Mouse (Mus musculus): ENCODE data around the gene Acot12. TPM values are rescaled to one million over a fixed set of nuclear protein-coding genes. Genes with fewer than 3 reads are reported as not detected.

Gene Acot12
- polyA plus RNA-seq, 1 experiment from 2014 or later: 0.24 TPM

DNA sequence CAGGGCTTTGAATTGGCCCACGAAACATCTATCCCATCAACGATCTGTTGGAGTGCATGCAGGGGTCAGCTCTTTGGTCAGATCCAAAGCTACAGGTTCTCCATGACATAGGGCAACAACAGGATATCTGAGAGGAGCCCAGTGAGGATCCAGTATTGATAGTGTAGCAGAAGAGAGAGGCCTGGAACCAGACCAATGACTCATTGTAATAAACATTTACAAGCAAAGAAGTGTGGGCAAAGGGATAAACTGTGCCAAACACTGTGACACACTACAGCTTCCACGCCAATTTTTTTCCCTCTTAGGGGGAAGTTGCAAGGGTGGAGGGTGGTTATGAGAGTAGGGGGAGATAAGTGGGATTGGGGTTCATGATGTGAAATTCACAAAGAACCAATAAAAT, 17.1 kb upstream of the Acot12 start:
- Histone ChIP-seq H3K4me2 (ENCODE audit: low read length) (no peak overlapping the region), H3K9me3 (ENCODE audit: control insufficient read depth, low read length) (no peaks in the 10 kb centered on the region), H3K27me3 (replicated peaks; ENCODE audit: control insufficient read depth, insufficient read depth, low read length) (no peaks in the 10 kb centered on the region), H3K36me3 (ENCODE audit: control insufficient read depth, insufficient read depth, low read length) (no peaks in the 10 kb centered on the region), H3K9ac (ENCODE audit: low read depth, low read length) (no peak overlapping the region), H3K4me1 (ENCODE audit: control insufficient read depth, insufficient read depth, low read depth, low read length) (no peaks in the 10 kb centered on the region), H3K27ac (ENCODE audit: low read depth, low read length) (no peak overlapping the region), H3K4me3 (ENCODE audit: low read length) (no peak overlapping the region)
- ATAC-seq: no peak
- 84% methylated on average over 3 of the region's 3 CpGs for WGBS

DNA sequence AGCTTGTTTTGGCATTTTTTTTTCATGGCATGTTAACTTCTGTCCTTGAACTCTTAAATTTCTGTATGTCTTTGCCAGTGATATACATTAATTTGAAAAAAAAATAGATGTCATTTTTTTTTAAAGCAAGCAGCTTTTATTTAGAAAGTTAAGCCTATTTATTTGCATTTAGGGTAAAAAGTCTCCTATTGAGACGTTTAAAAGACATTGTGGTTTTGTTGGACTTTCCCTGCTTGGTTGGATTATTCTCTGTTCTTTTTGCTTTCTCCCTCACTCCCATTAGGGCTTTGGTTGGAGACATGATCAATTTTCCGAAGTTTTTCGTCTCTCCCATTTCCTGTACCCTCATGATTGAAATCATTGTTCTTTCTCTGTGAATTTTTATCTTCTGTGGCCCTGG, 16.2 kb upstream of the Acot12 start:
- no peaks in the 10 kb centered on the region for H3K9me3 ChIP-seq (ENCODE audit: control insufficient read depth, low read length)
- ATAC-seq: no peak
- H3K9ac ChIP-seq (ENCODE audit: low read depth, low read length): no peak overlapping the region
- no peaks in the 10 kb centered on the region for H3K4me1 ChIP-seq (ENCODE audit: control insufficient read depth, insufficient read depth, low read depth, low read length)
- no peaks in the 10 kb centered on the region for H3K27me3 ChIP-seq (replicated peaks; ENCODE audit: control insufficient read depth, insufficient read depth, low read length)
- H3K4me3 ChIP-seq (ENCODE audit: low read length): no peak overlapping the region
- no peak overlapping the region for H3K4me2 ChIP-seq (ENCODE audit: low read length)
- H3K36me3 ChIP-seq (ENCODE audit: control insufficient read depth, insufficient read depth, low read length): no peaks in the 10 kb centered on the region
- no peak overlapping the region for H3K27ac ChIP-seq (ENCODE audit: low read depth, low read length)
- WGBS: 82% methylated on average over 3 of the region's 3 CpGs

GRCm38 (mm10) chr13:91727899-91728298, 13.4 kb upstream of the Acot12 start:
- H3K4me3 ChIP-seq (ENCODE audit: low read length): no peak overlapping the region
- H3K27ac ChIP-seq (ENCODE audit: low read depth, low read length): no peak overlapping the region
- H3K9ac ChIP-seq (ENCODE audit: low read depth, low read length): no peak overlapping the region
- H3K9me3 ChIP-seq (ENCODE audit: control insufficient read depth, low read length): no peaks in the 10 kb centered on the region
- H3K4me2 ChIP-seq (ENCODE audit: low read length): no peak overlapping the region
- H3K4me1 ChIP-seq (ENCODE audit: control insufficient read depth, insufficient read depth, low read depth, low read length): no peaks in the 10 kb centered on the region
- no peak for ATAC-seq
- H3K36me3 ChIP-seq (ENCODE audit: control insufficient read depth, insufficient read depth, low read length): no peaks in the 10 kb centered on the region
- H3K27me3 ChIP-seq (replicated peaks; ENCODE audit: control insufficient read depth, insufficient read depth, low read length): no peaks in the 10 kb centered on the region

DNA sequence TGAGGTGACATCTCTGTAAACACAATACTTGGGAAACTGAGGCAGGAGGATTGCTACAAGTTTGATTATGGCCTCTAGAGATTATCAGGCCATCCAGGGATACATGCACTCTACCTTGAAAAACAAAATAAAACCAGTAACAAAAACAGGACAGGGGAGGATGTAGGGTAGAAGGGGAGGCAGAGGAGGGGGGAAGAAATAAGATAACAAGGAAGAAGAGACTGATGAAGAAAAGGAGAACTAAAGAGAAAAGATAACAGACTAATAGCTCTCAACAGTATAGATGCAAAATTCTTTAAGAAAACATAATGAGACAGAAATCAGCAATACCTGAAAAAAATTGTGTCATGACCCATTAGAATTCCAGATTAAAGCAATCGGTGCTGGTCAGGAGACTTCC, 4.1 kb upstream of the Acot12 start:
- no peak for ATAC-seq
- H3K9ac ChIP-seq (ENCODE audit: low read depth, low read length): no peak overlapping the region

GRCm38 (mm10) chr13:91740851-91741250, 461 bp upstream of the Acot12 start:
- peaks cover 7% of the 10 kb centered on the region; the same call in 1 of the 2 replicates for H3K4me1 ChIP-seq (ENCODE audit: control insufficient read depth, insufficient read depth, low read depth, low read length)
- 71% methylated on average over 6 of the region's 6 CpGs for WGBS
- no peak for ATAC-seq
- no peaks in the 10 kb centered on the region for H3K9me3 ChIP-seq (ENCODE audit: control insufficient read depth, low read length)
- H3K4me3 ChIP-seq (ENCODE audit: low read length): peak overlapping the region; percentile 44
- no peaks in the 10 kb centered on the region for H3K27me3 ChIP-seq (replicated peaks; ENCODE audit: control insufficient read depth, insufficient read depth, low read length)
- H3K27ac ChIP-seq (ENCODE audit: low read depth, low read length): no peak overlapping the region
- peak overlapping the region; percentile 76 for H3K9ac ChIP-seq (ENCODE audit: low read depth, low read length)
- H3K4me2 ChIP-seq (ENCODE audit: low read length): peak overlapping the region; percentile 91
- no peaks in the 10 kb centered on the region for H3K36me3 ChIP-seq (ENCODE audit: control insufficient read depth, insufficient read depth, low read length)

More for the DNA sequence above, 4.1 kb upstream of the Acot12 start:
- no peaks in the 10 kb centered on the region for H3K9me3 ChIP-seq (ENCODE audit: control insufficient read depth, low read length)
- H3K4me3 ChIP-seq (ENCODE audit: low read length): no peak overlapping the region
- H3K27me3 ChIP-seq (replicated peaks; ENCODE audit: control insufficient read depth, insufficient read depth, low read length): no peaks in the 10 kb centered on the region
- peaks cover 7% of the 10 kb centered on the region; the same call in 1 of the 2 replicates for H3K4me1 ChIP-seq (ENCODE audit: control insufficient read depth, insufficient read depth, low read depth, low read length)
- no peak overlapping the region for H3K4me2 ChIP-seq (ENCODE audit: low read length)
- WGBS: 94% methylated on average over 1 of the region's 1 CpGs
- H3K36me3 ChIP-seq (ENCODE audit: control insufficient read depth, insufficient read depth, low read length): no peaks in the 10 kb centered on the region
- H3K27ac ChIP-seq (ENCODE audit: low read depth, low read length): no peak overlapping the region

GRCm38 (mm10) chr13:91743180-91743579, 1.9 kb downstream of the Acot12 start:
- H3K36me3 ChIP-seq (ENCODE audit: control insufficient read depth, insufficient read depth, low read length): no peaks in the 10 kb centered on the region
- no peak overlapping the region for H3K9ac ChIP-seq (ENCODE audit: low read depth, low read length)
- no peak overlapping the region for H3K4me3 ChIP-seq (ENCODE audit: low read length)
- H3K4me1 ChIP-seq (ENCODE audit: control insufficient read depth, insufficient read depth, low read depth, low read length): peaks cover 7% of the 10 kb centered on the region; the same call in 1 of the 2 replicates
- WGBS: 55% methylated on average over 3 of the region's 3 CpGs
- no peaks in the 10 kb centered on the region for H3K27me3 ChIP-seq (replicated peaks; ENCODE audit: control insufficient read depth, insufficient read depth, low read length)
- peak; percentile 73 for ATAC-seq
- H3K27ac ChIP-seq (ENCODE audit: low read depth, low read length): no peak overlapping the region
- no peak overlapping the region for H3K4me2 ChIP-seq (ENCODE audit: low read length)
- no peaks in the 10 kb centered on the region for H3K9me3 ChIP-seq (ENCODE audit: control insufficient read depth, low read length)

- no peak overlapping the region for H3K4me3 ChIP-seq (ENCODE audit: low read length)
- H3K9me3 ChIP-seq (ENCODE audit: control insufficient read depth, low read length): no peaks in the 10 kb centered on the region
- H3K4me1 ChIP-seq (ENCODE audit: control insufficient read depth, insufficient read depth, low read depth, low read length): peaks cover 4% of the 10 kb centered on the region; the same call in 1 of the 2 replicates
- H3K9ac ChIP-seq (ENCODE audit: low read depth, low read length): no peak overlapping the region
- H3K36me3 ChIP-seq (ENCODE audit: control insufficient read depth, insufficient read depth, low read length): no peaks in the 10 kb centered on the region
- WGBS: 91% methylated on average over 5 of the region's 5 CpGs
- ATAC-seq: no peak
- H3K4me2 ChIP-seq (ENCODE audit: low read length): no peak overlapping the region
- H3K27ac ChIP-seq (ENCODE audit: low read depth, low read length): no peak overlapping the region
- H3K27me3 ChIP-seq (replicated peaks; ENCODE audit: control insufficient read depth, insufficient read depth, low read length): no peaks in the 10 kb centered on the region
Measured at GRCm38 (mm10) chr13:91746470-91746869, 5.2 kb downstream of the Acot12 start.

- Histone ChIP-seq H3K27me3 (replicated peaks; ENCODE audit: control insufficient read depth, insufficient read depth, low read length) (no peaks in the 10 kb centered on the region), H3K36me3 (ENCODE audit: control insufficient read depth, insufficient read depth, low read length) (no peaks in the 10 kb centered on the region), H3K9ac (ENCODE audit: low read depth, low read length) (no peak overlapping the region), H3K27ac (ENCODE audit: low read depth, low read length) (no peak overlapping the region), H3K4me3 (ENCODE audit: low read length) (no peak overlapping the region), H3K4me2 (ENCODE audit: low read length) (no peak overlapping the region), H3K9me3 (ENCODE audit: control insufficient read depth, low read length) (no peaks in the 10 kb centered on the region), H3K4me1 (ENCODE audit: control insufficient read depth, insufficient read depth, low read depth, low read length) (no peaks in the 10 kb centered on the region)
- ATAC-seq: no peak
- WGBS: 84% methylated on average over 2 of the region's 2 CpGs
Measured at GRCm38 (mm10) chr13:91748401-91748800, 7.1 kb downstream of the Acot12 start.

DNA sequence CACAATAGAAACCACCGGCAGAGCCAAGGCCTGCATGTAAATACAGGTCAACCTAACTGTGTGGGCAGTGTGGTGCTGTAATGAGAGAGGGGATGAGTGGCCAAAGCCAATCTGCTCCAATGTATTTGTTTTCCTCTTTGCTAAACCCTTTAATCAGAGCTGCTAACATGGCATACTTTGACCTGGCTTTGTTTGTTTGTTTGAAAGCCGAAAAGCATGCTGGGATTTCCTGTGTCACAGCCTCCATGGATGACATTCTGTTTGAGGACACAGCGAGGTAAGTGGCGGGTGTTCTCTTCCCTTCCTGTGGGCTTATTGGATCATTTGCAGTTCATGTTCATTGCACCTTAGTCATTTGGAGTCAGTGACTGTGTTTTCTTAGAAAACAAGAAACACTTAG, 8.7 kb downstream of the Acot12 start:
- Histone ChIP-seq H3K4me1 (ENCODE audit: control insufficient read depth, insufficient read depth, low read depth, low read length) (no peaks in the 10 kb centered on the region), H3K4me3 (ENCODE audit: low read length) (no peak overlapping the region), H3K9me3 (ENCODE audit: control insufficient read depth, low read length) (no peaks in the 10 kb centered on the region), H3K27me3 (replicated peaks; ENCODE audit: control insufficient read depth, insufficient read depth, low read length) (no peaks in the 10 kb centered on the region), H3K36me3 (ENCODE audit: control insufficient read depth, insufficient read depth, low read length) (no peaks in the 10 kb centered on the region), H3K9ac (ENCODE audit: low read depth, low read length) (no peak overlapping the region), H3K4me2 (ENCODE audit: low read length) (no peak overlapping the region), H3K27ac (ENCODE audit: low read depth, low read length) (no peak overlapping the region)
- WGBS: 86% methylated on average over 4 of the region's 4 CpGs
- no peak for ATAC-seq

GRCm38 (mm10) chr13:91753724-91754123, 12.4 kb downstream of the Acot12 start:
- ATAC-seq: peak; percentile 93
- H3K9ac ChIP-seq (ENCODE audit: low read depth, low read length): no peak overlapping the region
- H3K4me2 ChIP-seq (ENCODE audit: low read length): no peak overlapping the region
- H3K36me3 ChIP-seq (ENCODE audit: control insufficient read depth, insufficient read depth, low read length): no peaks in the 10 kb centered on the region
- 54% methylated on average over 4 of the region's 4 CpGs for WGBS
- no peak overlapping the region for H3K27ac ChIP-seq (ENCODE audit: low read depth, low read length)
- no peaks in the 10 kb centered on the region for H3K4me1 ChIP-seq (ENCODE audit: control insufficient read depth, insufficient read depth, low read depth, low read length)
- no peaks in the 10 kb centered on the region for H3K27me3 ChIP-seq (replicated peaks; ENCODE audit: control insufficient read depth, insufficient read depth, low read length)
- no peak overlapping the region for H3K4me3 ChIP-seq (ENCODE audit: low read length)
- no peaks in the 10 kb centered on the region for H3K9me3 ChIP-seq (ENCODE audit: control insufficient read depth, low read length)
